Mouse (Mus musculus) testis, adult 2 months (tissue): ENCODE measurements at regions not wholly inside any gene's neighbourhood (a gene's known extent, or its start where the extent isn't known, plus 50 kb on each side); places are given as distances from the start of the nearest gene placed in this dataset.

Experiments
- CTCF ChIP-seq: fragments of 200-500 bp; IDR thresholded peaks from 2 replicates; pipeline ENCODE4 v1.5.1; 2012; ENCODE audit warnings: low read depth, mild to moderate bottlenecking, inconsistent platforms, low read length, moderate library complexity; ENCODE audit not compliant: control insufficient read depth, insufficient read depth, insufficient replicate concordance
- POLR2A ChIP-seq: fragments of 200-500 bp; IDR thresholded peaks from 2 replicates; pipeline ENCODE4 v1.6.1; 2012; ENCODE audit warnings: low read depth, mild to moderate bottlenecking, inconsistent platforms, low read length, moderate library complexity; ENCODE audit not compliant: control insufficient read depth

GRCm38 (mm10) chr12:27143310-27143709, 199.1 kb downstream of the Sox11 start:
- no peak for TF ChIP-seq CTCF
- no peak for TF ChIP-seq POLR2A
